Mouse (Mus musculus) hindbrain, embryonic 13.5 days (tissue): ENCODE measurements around the gene Mtmr6. TPM values are rescaled to one million over a fixed set of nuclear protein-coding genes. Genes with fewer than 3 reads are reported as not detected.

Experiments used
- ATAC-seq: fragments of 200-750 bp; cut with Nextera tagmentation; 2 replicates; pipeline ENCODE4 v1.8.0; 2017; ENCODE audit warnings: moderate TSS enrichment; ENCODE audit not compliant: low FRiP score
- H3K27ac ChIP-seq: fragments of 300-500 bp; sonication (generic); 2 replicates; pipeline ENCODE4 v1.5.1; 2015; ENCODE audit warnings: inconsistent platforms, mild to moderate bottlenecking, moderate library complexity
- H3K27me3 ChIP-seq: fragments of 300-500 bp; sonication (generic); 2 replicates; pipeline ENCODE4 v1.6.1; 2015; ENCODE audit warnings: mild to moderate bottlenecking, inconsistent platforms
- H3K36me3 ChIP-seq: fragments of 300-500 bp; sonication (generic); 2 replicates; pipeline ENCODE4 v1.6.1; 2015; ENCODE audit warnings: mild to moderate bottlenecking, inconsistent platforms
- H3K4me1 ChIP-seq: fragments of 300-500 bp; sonication (generic); replicated peaks from 2 replicates; pipeline ENCODE4 v1.6.1; 2015; ENCODE audit warnings: inconsistent platforms
- H3K4me2 ChIP-seq: fragments of 300-500 bp; sonication (generic); 2 replicates; pipeline ENCODE4 v1.6.1; 2015; ENCODE audit warnings: inconsistent platforms, mild to moderate bottlenecking, moderate library complexity
- H3K4me3 ChIP-seq: fragments of 300-500 bp; sonication (generic); 2 replicates; pipeline ENCODE4 v1.5.1; 2015; ENCODE audit warnings: mild to moderate bottlenecking, inconsistent platforms
- H3K9ac ChIP-seq: fragments of 300-500 bp; sonication (generic); 2 replicates; pipeline ENCODE4 v1.6.1; 2015; ENCODE audit warnings: mild to moderate bottlenecking, inconsistent platforms
- H3K9me3 ChIP-seq: fragments of 300-500 bp; sonication (generic); 2 replicates; pipeline ENCODE4 v1.6.1; 2016; ENCODE audit warnings: inconsistent platforms
- whole genome bisulfite sequencing: fragments of 180-500 bp; shearing (Covaris S2); methylation state at CpG from one replicate; pipeline ENCODE4 v1.1.7; 2015; 5-methylcytosine and 5-hydroxymethylcytosine counted together
- polyA plus RNA-seq: library from polyadenylated mRNA; unstranded; fragments of >200 nt; fragmentation: Nextera tagmentation; extraction: Ambion mirVana; gene quantifications from 2 replicates; pipeline ENCODE4 v1.2.1, GENCODE M21; 2015

Gene Mtmr6
- polyA plus RNA-seq, 1 experiment from 2014 or later, result 63.7 TPM

DNA sequence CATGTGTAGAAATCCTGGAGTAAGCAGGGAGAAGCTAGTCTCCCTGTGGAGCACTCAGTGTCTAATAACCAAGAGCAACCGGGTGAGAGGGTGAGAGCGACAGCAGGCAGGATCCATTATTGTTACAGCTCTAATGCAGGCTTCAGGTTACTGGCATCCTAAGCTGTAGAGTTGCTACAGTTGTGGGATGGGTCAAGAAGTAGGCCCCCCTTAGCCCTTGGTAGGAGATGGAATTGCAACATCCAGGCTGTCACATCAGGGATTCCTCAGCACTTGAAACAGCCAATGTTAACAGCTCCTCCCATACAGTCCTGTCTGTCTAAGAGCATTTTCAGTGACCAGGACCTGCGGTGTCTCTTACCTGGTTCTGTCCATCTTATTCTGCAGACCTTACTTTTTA, 8.7 kb upstream of the Mtmr6 start:
- Histone ChIP-seq H3K9ac (no peak overlapping the region), H3K4me1 (peaks cover 7% of the 10 kb centered on the region), H3K4me2 (no peak overlapping the region), H3K9me3 (no peaks in the 10 kb centered on the region), H3K27me3 (no peaks in the 10 kb centered on the region), H3K36me3 (no peaks in the 10 kb centered on the region), H3K4me3 (no peak overlapping the region), H3K27ac (no peak overlapping the region)
- WGBS, result 30% methylated on average over 3 of the region's 3 CpGs
- no peak for ATAC-seq

GRCm38 (mm10) chr14:60257101-60257500, 7.9 kb upstream of the Mtmr6 start:
- H3K36me3 ChIP-seq, result no peaks in the 10 kb centered on the region
- ATAC-seq, result no peak
- no peak overlapping the region for H3K4me3 ChIP-seq
- no peak overlapping the region for H3K9ac ChIP-seq
- peaks cover 6% of the 10 kb centered on the region for H3K4me1 ChIP-seq
- H3K27me3 ChIP-seq, result 0 out of 2 replicates have a peak, but pooled peaks cover under 1% of the 10 kb centered on the region
- WGBS, result 83% methylated on average over 4 of the region's 4 CpGs
- H3K4me2 ChIP-seq, result no peak overlapping the region
- H3K27ac ChIP-seq, result no peak overlapping the region
- no peaks in the 10 kb centered on the region for H3K9me3 ChIP-seq

- Histone ChIP-seq H3K27ac (no peak overlapping the region), H3K9ac (no peak overlapping the region), H3K4me3 (no peak overlapping the region), H3K9me3 (no peaks in the 10 kb centered on the region), H3K36me3 (no peaks in the 10 kb centered on the region), H3K4me1 (no peaks in the 10 kb centered on the region), H3K27me3 (0 out of 2 replicates have a peak, but pooled peaks cover 3% of the 10 kb centered on the region), H3K4me2 (no peak overlapping the region)
- WGBS, result 95% methylated on average over 1 of the region's 1 CpGs
- ATAC-seq, result no peak
Observed at GRCm38 (mm10) chr14:60257851-60258250, 7.2 kb upstream of the Mtmr6 start.

- H3K27ac ChIP-seq, result no peak overlapping the region
- H3K36me3 ChIP-seq, result no peaks in the 10 kb centered on the region
- ATAC-seq, result no peak
- WGBS, result 82% methylated on average over 7 of the region's 7 CpGs
- no peaks in the 10 kb centered on the region for H3K9me3 ChIP-seq
- H3K27me3 ChIP-seq, result 0 out of 2 replicates have a peak, but pooled peaks cover 3% of the 10 kb centered on the region
- no peak overlapping the region; the same call in 1 of the 2 replicates for H3K9ac ChIP-seq
- H3K4me2 ChIP-seq, result no peak overlapping the region
- peaks cover 16% of the 10 kb centered on the region for H3K4me1 ChIP-seq
- H3K4me3 ChIP-seq, result no peak overlapping the region
Observed at GRCm38 (mm10) chr14:60262316-60262715, 2.7 kb upstream of the Mtmr6 start.

- no peaks in the 10 kb centered on the region for H3K27me3 ChIP-seq
- 90% methylated on average over 6 of the region's 6 CpGs for WGBS
- peaks cover 29% of the 10 kb centered on the region for H3K4me1 ChIP-seq
Observed at GRCm38 (mm10) chr14:60269333-60269732, 4.3 kb downstream of the Mtmr6 start.

DNA sequence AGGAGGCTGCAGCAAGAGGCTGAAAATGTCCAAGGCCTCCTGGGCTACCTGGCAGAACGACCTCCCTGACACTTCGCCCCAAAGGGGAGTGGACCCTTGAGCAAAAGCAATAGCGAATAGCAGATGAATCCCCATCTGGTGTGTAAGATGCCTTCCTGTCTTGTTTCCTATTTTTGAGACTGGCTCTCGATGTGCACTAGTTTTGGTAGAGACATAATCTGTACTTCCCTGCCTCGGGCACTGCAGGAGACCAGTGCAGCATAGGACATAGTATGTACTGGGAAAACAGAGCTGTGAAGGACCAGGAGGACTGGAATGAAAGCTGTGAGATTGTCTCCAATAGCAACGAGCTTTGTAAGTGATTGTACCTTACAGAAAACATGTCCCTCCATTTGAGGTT, 8.3 kb downstream of the Mtmr6 start:
- H3K9me3 ChIP-seq, result no peaks in the 10 kb centered on the region
- peaks cover 5% of the 10 kb centered on the region; the same call in 1 of the 2 replicates for H3K4me1 ChIP-seq
- no peaks in the 10 kb centered on the region for H3K27me3 ChIP-seq
- 79% methylated on average over 6 of the region's 6 CpGs for WGBS
- H3K27ac ChIP-seq, result no peak overlapping the region
- H3K4me3 ChIP-seq, result no peak overlapping the region
- ATAC-seq, result no peak
- H3K36me3 ChIP-seq, result no peaks in the 10 kb centered on the region
- no peak overlapping the region for H3K9ac ChIP-seq
- no peak overlapping the region for H3K4me2 ChIP-seq

More at GRCm38 (mm10) chr14:60269333-60269732, 4.3 kb downstream of the Mtmr6 start:
- no peaks in the 10 kb centered on the region for H3K36me3 ChIP-seq
- no peak overlapping the region for H3K4me2 ChIP-seq
- ATAC-seq, result no peak
- no peak overlapping the region for H3K4me3 ChIP-seq
- H3K9me3 ChIP-seq, result no peaks in the 10 kb centered on the region
- no peak overlapping the region for H3K27ac ChIP-seq
- no peak overlapping the region for H3K9ac ChIP-seq

DNA sequence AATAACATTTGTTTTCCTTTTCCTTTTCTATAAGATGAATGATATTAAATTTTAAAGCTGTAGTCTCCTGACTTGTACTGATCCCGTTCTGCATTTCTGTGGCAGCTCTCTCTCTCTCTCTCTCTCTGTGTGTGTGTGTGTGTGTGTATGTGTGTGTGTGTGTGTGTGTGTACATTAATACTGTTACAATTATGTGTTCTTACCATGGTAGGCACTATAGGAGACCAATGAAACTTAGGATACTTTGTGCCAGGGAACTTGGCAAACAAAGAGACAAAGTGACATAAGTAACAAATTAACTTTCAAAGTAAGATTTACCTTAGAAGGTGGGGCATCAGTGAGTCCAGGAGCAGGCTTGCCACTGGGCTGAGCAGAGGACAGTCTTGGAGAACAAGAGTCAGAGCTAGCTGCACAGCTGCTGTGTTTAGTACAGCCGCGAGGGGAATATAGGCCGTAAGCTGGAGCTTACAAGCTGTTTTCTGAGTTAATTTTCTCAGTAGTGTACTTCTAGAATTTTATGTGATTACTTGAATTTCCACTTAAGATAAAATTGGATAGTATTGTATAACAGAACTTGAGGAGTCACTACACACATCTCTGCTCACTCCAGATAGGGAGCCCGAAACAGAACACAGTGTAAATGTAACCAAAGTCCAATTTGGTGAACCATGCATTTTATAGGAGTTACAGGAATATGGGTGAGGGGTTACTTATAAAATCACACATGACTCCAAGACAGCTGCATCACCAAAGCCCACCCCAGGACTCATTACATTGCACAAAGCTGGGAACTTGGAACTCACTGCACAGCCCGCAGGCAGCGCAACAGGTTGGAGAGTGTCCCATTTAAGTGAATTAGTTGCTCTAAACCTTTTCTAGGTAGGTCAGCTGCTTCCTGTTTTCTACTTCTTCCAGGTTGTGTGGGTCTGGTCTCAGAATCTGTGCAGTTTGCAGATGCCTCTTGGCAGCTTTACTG, 10.6 kb downstream of the Mtmr6 start:
- Histone ChIP-seq H3K27me3 (no peaks in the 10 kb centered on the region), H3K36me3 (0 out of 2 replicates have a peak, but pooled peaks cover 5% of the 10 kb centered on the region), H3K4me3 (no peak overlapping the region), H3K9me3 (no peaks in the 10 kb centered on the region), H3K4me1 (no peaks in the 10 kb centered on the region), H3K4me2 (no peak overlapping the region), H3K9ac (no peak overlapping the region), H3K27ac (no peak overlapping the region)
- ATAC-seq, result no peak
- 92% methylated on average over 7 of the region's 7 CpGs for WGBS

GRCm38 (mm10) chr14:60286194-60286863, 21.3 kb downstream of the Mtmr6 start:
- H3K4me2 ChIP-seq, result no peak overlapping the region
- no peak overlapping the region for H3K4me3 ChIP-seq
- no peaks in the 10 kb centered on the region for H3K4me1 ChIP-seq
- 89% methylated on average over 7 of the region's 7 CpGs for WGBS
- H3K9ac ChIP-seq, result no peak overlapping the region
- ATAC-seq, result no peak
- peaks cover 37% of the 10 kb centered on the region for H3K36me3 ChIP-seq
- no peaks in the 10 kb centered on the region for H3K9me3 ChIP-seq
- no peaks in the 10 kb centered on the region for H3K27me3 ChIP-seq
- no peak overlapping the region for H3K27ac ChIP-seq

DNA sequence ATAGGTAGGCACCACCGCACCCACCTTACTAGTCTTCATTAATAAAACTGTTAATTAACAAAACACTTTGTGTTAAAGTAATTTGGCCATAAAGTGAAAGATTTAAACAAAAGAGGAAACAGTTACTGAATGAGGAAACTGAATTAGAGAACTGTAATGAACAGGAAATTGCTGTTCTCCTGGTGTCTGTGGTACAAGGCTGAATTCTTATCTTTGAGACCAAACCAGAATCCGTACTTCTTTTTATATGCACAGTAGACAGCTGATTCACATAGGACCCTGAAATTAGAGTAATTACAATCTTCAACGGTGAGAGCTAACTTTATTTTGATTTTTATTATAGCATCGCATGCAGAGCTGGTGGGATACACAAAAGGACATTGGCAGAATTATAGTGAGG, 25.3 kb downstream of the Mtmr6 start:
- no peak for ATAC-seq
- WGBS, result 90% methylated on average over 4 of the region's 4 CpGs
- no peaks in the 10 kb centered on the region for H3K27me3 ChIP-seq

DNA sequence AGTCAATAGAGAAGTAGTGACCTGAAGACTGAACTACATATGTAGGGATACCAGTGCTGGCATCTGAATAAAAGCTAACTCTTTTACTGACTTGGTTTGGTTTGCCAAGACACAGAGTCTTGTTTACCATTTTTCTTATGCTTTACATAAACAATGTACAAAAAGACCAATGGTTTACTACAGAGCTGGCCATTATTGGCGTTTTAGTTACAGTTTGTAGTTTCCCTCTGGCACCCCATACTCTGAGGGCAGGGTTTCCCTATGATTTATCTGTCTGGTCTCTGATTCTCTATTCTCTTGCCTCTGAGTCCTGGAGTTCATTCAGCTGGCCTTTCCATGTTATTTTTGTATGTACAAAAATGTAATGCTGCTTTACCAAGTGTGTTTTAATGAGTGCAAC, 30.5 kb downstream of the Mtmr6 start:
- Histone ChIP-seq H3K4me2 (no peak overlapping the region), H3K4me3 (no peak overlapping the region), H3K27me3 (no peaks in the 10 kb centered on the region), H3K27ac (no peak overlapping the region), H3K36me3 (peaks cover 51% of the 10 kb centered on the region), H3K4me1 (no peaks in the 10 kb centered on the region), H3K9ac (no peak overlapping the region), H3K9me3 (no peaks in the 10 kb centered on the region)
- WGBS, result 100% methylated on average over 1 of the region's 1 CpGs
- ATAC-seq, result no peak

More for the DNA sequence above, 25.3 kb downstream of the Mtmr6 start:
- Histone ChIP-seq H3K4me3 (no peak overlapping the region), H3K27ac (no peak overlapping the region), H3K9ac (no peak overlapping the region), H3K36me3 (peaks cover 51% of the 10 kb centered on the region), H3K4me2 (no peak overlapping the region), H3K4me1 (no peaks in the 10 kb centered on the region), H3K9me3 (no peaks in the 10 kb centered on the region)

GRCm38 (mm10) chr14:60300224-60300991, 35.4 kb downstream of the Mtmr6 start:
- Histone ChIP-seq H3K27me3 (no peaks in the 10 kb centered on the region), H3K36me3 (peaks cover 40% of the 10 kb centered on the region), H3K4me3 (no peak overlapping the region), H3K4me1 (0 out of 2 replicates have a peak, but pooled peaks cover 4% of the 10 kb centered on the region), H3K9ac (no peak overlapping the region), H3K4me2 (no peak overlapping the region), H3K9me3 (no peaks in the 10 kb centered on the region), H3K27ac (0 out of 2 replicates have a peak overlapping the region, but pooled peaks have one; percentile 5)
- ATAC-seq, result no peak
- WGBS, result 66% methylated on average over 14 of the region's 14 CpGs

DNA sequence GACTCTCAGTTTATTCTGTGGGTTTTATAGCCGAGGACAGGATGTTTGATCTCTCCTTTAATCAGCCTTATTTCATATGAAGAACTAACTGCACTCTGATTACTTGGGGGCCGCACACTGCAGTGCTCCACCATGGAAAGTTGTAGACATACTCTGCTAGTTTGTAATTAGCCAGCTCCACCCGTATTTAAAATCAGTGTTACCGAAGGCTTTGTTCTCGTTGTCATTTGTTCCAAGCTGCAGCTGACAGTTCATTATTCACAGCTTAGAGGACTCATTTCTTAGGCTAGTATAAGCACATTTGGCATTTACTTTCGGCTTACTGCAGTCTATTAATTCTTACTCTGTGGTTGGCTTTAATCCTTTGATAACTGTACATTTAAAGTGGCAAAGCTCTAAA, 36.0 kb downstream of the Mtmr6 start:
- Histone ChIP-seq H3K4me3 (no peak overlapping the region), H3K36me3 (peaks cover 40% of the 10 kb centered on the region), H3K27ac (no peak overlapping the region), H3K4me1 (0 out of 2 replicates have a peak, but pooled peaks cover 4% of the 10 kb centered on the region), H3K9me3 (no peaks in the 10 kb centered on the region), H3K4me2 (no peak overlapping the region), H3K27me3 (no peaks in the 10 kb centered on the region), H3K9ac (no peak overlapping the region)
- no peak for ATAC-seq
- 47% methylated on average over 6 of the region's 6 CpGs for WGBS
